Mouse (Mus musculus) spleen, adult 2 months (tissue): ENCODE measurements around the gene Snx9. TPM values are rescaled to one million over a fixed set of nuclear protein-coding genes. Genes with fewer than 3 reads are reported as not detected.

Source experiments
- DNase-seq, 2 experiments: peaks; one replicate each; pipeline versions ENCODE4 v3.0.0 to v3.0.0-alpha.2; 2012 to 2021; ENCODE audit warnings: low spot score in 2 of 2, low read depth in 1 of 2
- H3K27ac ChIP-seq: fragments of 200-500 bp; 2 replicates; pipeline ENCODE4 v1.5.1; 2012; ENCODE audit warnings: low read length, inconsistent platforms; ENCODE audit not compliant: insufficient read depth
- H3K27me3 ChIP-seq: fragments of 200-500 bp; 2 replicates; pipeline ENCODE4 v1.6.1; 2012; ENCODE audit warnings: mild to moderate bottlenecking, moderate library complexity, low read length, inconsistent platforms; ENCODE audit not compliant: control insufficient read depth, insufficient read depth
- H3K36me3 ChIP-seq: fragments of 200-500 bp; 2 replicates; pipeline ENCODE4 v1.6.1; 2012; ENCODE audit warnings: mild to moderate bottlenecking, low read length, inconsistent platforms; ENCODE audit not compliant: control insufficient read depth, insufficient read depth
- H3K4me1 ChIP-seq: fragments of 200-500 bp; 2 replicates; pipeline ENCODE4 v1.6.1; 2011; ENCODE audit warnings: inconsistent platforms; ENCODE audit not compliant: control insufficient read depth, insufficient read depth, insufficient read length
- H3K4me3 ChIP-seq: fragments of 200-500 bp; 2 replicates; pipeline ENCODE4 v1.5.1; 2011; ENCODE audit warnings: mild to moderate bottlenecking, inconsistent platforms; ENCODE audit not compliant: insufficient read depth, insufficient read length; ENCODE audit errors: extremely low read depth
- CTCF ChIP-seq: fragments of 200-500 bp; IDR thresholded peaks from 2 replicates; pipeline ENCODE4 v1.5.1; 2011; ENCODE audit warnings: mild to moderate bottlenecking, inconsistent platforms; ENCODE audit not compliant: insufficient read depth, insufficient read length, insufficient replicate concordance; ENCODE audit errors: extremely low read depth
- POLR2A ChIP-seq: fragments of 200-500 bp; IDR thresholded peaks from 2 replicates; pipeline ENCODE4 v1.6.1; 2011; ENCODE audit warnings: low read depth, low read length, inconsistent platforms
- WGBS: fragments of 180-500 bp; shearing (Covaris S2); methylation state at CpG from one replicate; pipeline ENCODE4 v1.1.7; 2018; 5-methylcytosine and 5-hydroxymethylcytosine counted together
- polyA plus RNA-seq: library from polyadenylated mRNA; depleted of rRNA; stranded (reverse); fragments of >200 nt; gene quantifications from 2 replicates; pipeline ENCODE4 v1.2.3, GENCODE M21; 2012; rRNA removed

The Snx9 gene
- polyA plus RNA-seq, 1 experiment = 22.1 TPM

DNA sequence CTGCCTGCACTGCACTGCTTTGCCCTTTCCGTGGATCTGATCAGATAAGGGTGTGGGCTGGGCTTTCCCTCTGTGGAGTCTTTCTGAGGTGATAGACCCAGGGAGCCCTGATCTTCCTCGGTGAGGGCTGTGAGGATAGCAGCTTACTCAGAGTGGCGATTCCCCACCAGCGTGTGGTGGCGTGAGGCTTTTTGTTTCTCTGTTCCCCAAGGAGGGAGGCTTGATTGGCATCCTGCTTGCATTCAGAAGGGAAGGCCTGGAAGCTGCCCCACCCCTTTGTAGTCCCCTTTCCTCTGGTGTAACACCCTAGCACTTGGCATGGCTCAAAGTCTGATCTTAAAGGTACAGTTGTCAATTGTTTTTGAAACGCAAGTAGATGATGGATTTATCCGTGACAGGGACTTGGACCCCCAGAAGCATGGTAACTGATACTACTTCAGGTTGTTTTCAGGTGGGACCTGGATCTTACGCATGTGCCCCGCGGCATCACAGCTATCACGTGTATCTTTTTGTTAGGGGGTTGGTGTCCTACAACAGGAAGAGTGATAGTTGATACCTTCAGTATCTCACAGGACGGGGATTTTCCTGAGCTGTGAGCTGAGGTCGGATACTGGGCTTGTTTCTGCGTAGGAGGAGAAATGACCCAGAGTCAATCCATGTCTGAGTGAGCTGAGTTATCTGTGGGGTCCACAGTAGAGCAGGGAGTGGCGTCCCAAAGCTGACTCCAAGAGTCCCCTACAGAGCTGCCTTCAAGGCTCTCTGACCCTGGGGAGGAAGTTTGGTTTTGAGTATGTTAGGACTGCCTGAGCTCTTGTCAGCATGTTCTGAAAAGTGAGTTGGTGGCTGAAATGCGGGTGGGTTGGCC lies 136.2 kb downstream of the Snx9 start:
- H3K36me3 ChIP-seq = no peaks in the 10 kb centered on the region
- no peak overlapping the region for H3K4me3 ChIP-seq
- peak overlapping the region; percentile 3; the same call in 1 of the 2 replicates for H3K27ac ChIP-seq
- TF ChIP-seq POLR2A = no peak
- no peak for DNase-seq
- 67% methylated on average over 16 of the region's 16 CpGs for WGBS
- no peaks in the 10 kb centered on the region for H3K27me3 ChIP-seq
- H3K4me1 ChIP-seq = peaks cover 2% of the 10 kb centered on the region; the same call in 1 of the 2 replicates

DNA sequence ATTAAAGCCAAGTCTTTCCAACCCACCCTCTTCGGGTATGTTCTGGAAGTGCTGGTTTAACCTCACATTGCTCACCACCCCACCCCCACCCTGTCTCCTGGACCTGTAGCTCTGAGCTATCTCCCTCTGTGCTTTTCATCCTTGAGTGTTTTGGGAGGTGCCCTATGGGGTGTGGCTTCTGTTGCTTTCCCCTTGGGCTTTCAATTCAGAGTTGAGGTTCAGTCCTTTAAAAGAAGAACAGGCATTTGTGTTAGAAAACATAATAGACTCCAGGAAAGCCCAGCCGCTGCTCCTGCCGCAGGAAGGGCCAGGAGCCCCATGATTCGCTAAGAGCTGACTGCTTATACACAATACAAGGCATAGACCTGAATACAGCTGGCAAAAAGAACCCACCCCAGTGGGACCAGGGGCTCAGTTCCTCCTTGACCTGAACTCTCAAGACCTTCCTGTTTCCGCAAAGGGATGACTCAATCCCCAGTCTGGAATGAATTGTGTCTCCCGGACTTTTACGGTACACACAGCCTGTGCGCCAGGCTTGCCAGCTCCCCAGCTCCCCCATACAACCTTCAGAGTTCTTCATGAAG lies 136.9 kb downstream of the Snx9 start:
- Histone ChIP-seq H3K4me3 (no peak overlapping the region), H3K4me1 (peaks cover 2% of the 10 kb centered on the region; the same call in 1 of the 2 replicates), H3K36me3 (no peaks in the 10 kb centered on the region), H3K27ac (peak overlapping the region; percentile 45; the same call in 1 of the 2 replicates), H3K27me3 (no peaks in the 10 kb centered on the region)
- no peak for DNase-seq
- WGBS = 69% methylated on average over 8 of the region's 8 CpGs
- no peak for TF ChIP-seq CTCF
- TF ChIP-seq POLR2A = no peak

GRCm38 (mm10) chr17:5978505-5979077 lies 137.5 kb downstream of the Snx9 start:
- Histone ChIP-seq H3K27ac (peak overlapping the region; percentile 45; the same call in 1 of the 2 replicates), H3K27me3 (no peaks in the 10 kb centered on the region), H3K4me1 (peaks cover 2% of the 10 kb centered on the region; the same call in 1 of the 2 replicates), H3K4me3 (no peak overlapping the region), H3K36me3 (no peaks in the 10 kb centered on the region)
- 73% methylated on average over 10 of the region's 10 CpGs for WGBS
- no peak for TF ChIP-seq POLR2A
- DNase-seq = no peak

DNA sequence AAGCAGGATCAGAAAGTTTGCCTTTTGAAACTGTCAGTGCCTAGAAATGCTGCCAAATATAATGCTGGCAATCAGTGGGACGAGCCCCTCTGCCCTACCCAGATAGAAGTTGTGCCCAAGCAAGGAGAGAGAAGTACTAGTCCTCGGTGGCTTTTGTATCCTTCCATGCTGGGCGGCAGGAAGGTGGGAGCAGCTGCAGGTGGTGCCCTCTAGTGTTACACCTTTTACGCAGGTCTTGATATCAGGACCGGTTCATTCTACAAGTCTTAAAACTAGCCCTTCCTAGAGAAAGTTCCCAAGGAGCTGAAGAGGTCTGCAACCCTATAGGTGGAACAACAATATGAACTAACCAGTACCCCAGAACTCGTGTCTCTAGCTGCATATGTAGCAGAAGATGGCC lies 139.7 kb downstream of the Snx9 start:
- Histone ChIP-seq H3K4me1 (no peaks in the 10 kb centered on the region; the same call in 1 of the 2 replicates), H3K27ac (no peak overlapping the region), H3K27me3 (no peaks in the 10 kb centered on the region), H3K36me3 (no peaks in the 10 kb centered on the region), H3K4me3 (no peak overlapping the region)
- DNase-seq = no peak
- 44% methylated on average over 6 of the region's 6 CpGs for WGBS
- TF ChIP-seq POLR2A = no peak
- peak; percentile 41; the same call in 1 of the 2 replicates for TF ChIP-seq CTCF

Other genes starting within 250 kb of the Snx9 start
- gene Synj2, start 100.0 kb downstream of the Snx9 start, polyA plus RNA-seq = 1.6 and 2.4 TPM in 2 replicates
- gene Serac1, start 238.4 kb downstream of the Snx9 start, polyA plus RNA-seq = 1.7 and 1.8 TPM in 2 replicates
- gene Gtf2h5, start 238.5 kb downstream of the Snx9 start, polyA plus RNA-seq = 5.4 and 7.1 TPM in 2 replicates